Comparison of ENCODE assay signal across 15 mouse cellular contexts in the genomic region with DNA sequence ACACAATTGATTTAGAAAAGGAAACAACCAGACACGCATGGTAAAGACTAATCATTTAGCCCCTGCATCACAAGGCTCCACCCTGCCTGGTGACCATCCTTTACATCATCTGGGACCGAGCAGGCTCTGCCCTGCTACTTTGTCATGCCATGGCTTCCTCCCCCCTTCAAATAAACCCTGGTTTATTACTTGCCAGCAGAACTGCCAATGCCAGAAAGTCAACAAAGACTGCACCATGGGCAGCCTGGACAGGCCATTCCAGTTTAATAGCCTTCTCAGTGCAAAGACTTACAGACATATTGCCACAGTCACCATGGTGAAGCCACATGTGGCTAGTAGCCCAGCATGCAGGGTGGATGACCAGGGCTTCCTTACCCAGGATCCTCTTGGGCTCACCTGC. TPM values are rescaled to one million over a fixed set of nuclear protein-coding genes. Genes with fewer than 3 reads are reported as not detected.
A peak's percentile ranks its signal among the peaks of the same experiment; 100 is the strongest.
DNase-seq lines count a peak whose midpoint lies in the region; ATAC-seq and TF ChIP-seq lines count a peak whose summit lies in the region.
"Had no signal": no experiment of that assay in that cellular context is flagged by ENCODE, and none has a peak within 500 bp of the region (broad histone marks: within the 10 kb centered on the region; RNA-seq: fewer than 3 reads in every experiment).

No protein-coding gene starts in this region.

- H3K4me3 ChIP-seq in cerebellum, adult 2 months (replicated peaks; ENCODE audit: insufficient read depth, low read depth, low read length), result no peak overlapping the region
- no peak overlapping the region for H3K4me3 ChIP-seq in embryonic facial prominence, embryonic 14.5 days (ENCODE audit: low read depth, low read length)
- H3K4me3 ChIP-seq in limb, embryonic 12.5 days (replicated peaks), result no peak overlapping the region
- H3K4me3 ChIP-seq: forebrain, embryonic 13.5 days; heart, embryonic 12.5 days; layer of hippocampus, adult 2 months; midbrain, embryonic 15.5 days had no signal

- intact Hi-C loops in left cerebral cortex, postnatal 4 days (cut with DNase I), result no loop called here
- intact Hi-C loops in left cerebral cortex, postnatal 25 days (cut with DNase I), result loop anchor here (10.0 kb wide), 1 partner anchor 175 kb away; a partner anchor contains a TSS

- 36% methylated on average over 2 of the region's 2 CpGs for WGBS in cerebellum, adult 2 months
- WGBS in embryonic facial prominence, embryonic 14.5 days, result 54% methylated on average over 2 of the region's 2 CpGs
- 65% methylated on average over 2 of the region's 2 CpGs for WGBS in limb, embryonic 12.5 days

- no peak overlapping the region for H3K4me2 ChIP-seq in embryonic facial prominence, embryonic 14.5 days (ENCODE audit: low read depth, low read length)
- no peak overlapping the region for H3K4me2 ChIP-seq in limb, embryonic 12.5 days
- H3K4me2 ChIP-seq: forebrain, embryonic 13.5 days; heart, embryonic 12.5 days; midbrain, embryonic 15.5 days had no signal

- H3K36me3 ChIP-seq in embryonic facial prominence, embryonic 14.5 days (ENCODE audit: control insufficient read depth, insufficient read depth, low read length), result no peaks in the 10 kb centered on the region
- no peaks in the 10 kb centered on the region for H3K36me3 ChIP-seq in limb, embryonic 12.5 days
- H3K36me3 ChIP-seq: heart, embryonic 12.5 days; midbrain, embryonic 15.5 days had no signal

- no peaks in the 10 kb centered on the region for H3K9me3 ChIP-seq in embryonic facial prominence, embryonic 14.5 days (ENCODE audit: control insufficient read depth, low read length)
- no peaks in the 10 kb centered on the region for H3K9me3 ChIP-seq in limb, embryonic 12.5 days
- H3K9me3 ChIP-seq: forebrain, embryonic 13.5 days; heart, embryonic 12.5 days; midbrain, embryonic 15.5 days had no signal

- no peak for TF ChIP-seq CTCF in cerebellum, adult 2 months (IDR thresholded peaks at IDR 0.05; ENCODE audit: borderline replicate concordance, insufficient read depth, low read depth, low read length)

- H3K27ac ChIP-seq in cerebellum, adult 2 months (ENCODE audit: insufficient read depth, low read length), result 0 out of 2 replicates have a peak overlapping the region, but pooled peaks have one; percentile 19
- 0 out of 2 replicates have a peak overlapping the region, but pooled peaks have one; percentile 59 for H3K27ac ChIP-seq in embryonic facial prominence, embryonic 14.5 days (replicated peaks; ENCODE audit: low read depth, low read length)
- H3K27ac ChIP-seq in limb, embryonic 12.5 days, result 0 out of 2 replicates have a peak overlapping the region, but pooled peaks have one; percentile 86
- H3K27ac ChIP-seq: forebrain, embryonic 13.5 days; liver, embryonic 14.5 days had no signal

- TF ChIP-seq POLR2A in cerebellum, adult 2 months (IDR thresholded peaks at IDR 0.05; ENCODE audit: borderline replicate concordance, insufficient read depth, low read length), result no peak

- DNase-seq in cerebellum, adult 2 months, result peak; percentile 40 to 58
- DNase-seq in cerebellum, adult 8-10 months, result no peak
- peak; percentile 49 for DNase-seq in left cerebral cortex, postnatal 4 days
- no peak for DNase-seq in left cerebral cortex, postnatal 25 days (ENCODE audit: low spot score in 2 of 2)
- no peak for DNase-seq in embryonic facial prominence, embryonic 14.5 days (ENCODE audit: low spot score)
- DNase-seq in right cerebral cortex, postnatal 25 days, result no peak
- DNase-seq: heart, postnatal 36 days had no signal

- H3K4me1 ChIP-seq in cerebellum, adult 2 months (ENCODE audit: control insufficient read depth, insufficient read depth, low read length), result peaks cover 75% of the 10 kb centered on the region
- H3K4me1 ChIP-seq in embryonic facial prominence, embryonic 14.5 days (ENCODE audit: control insufficient read depth, insufficient read depth, low read length), result peaks cover 22% of the 10 kb centered on the region
- peaks cover 51% of the 10 kb centered on the region for H3K4me1 ChIP-seq in limb, embryonic 12.5 days (replicated peaks)

- ATAC-seq in embryonic facial prominence, embryonic 14.5 days (ENCODE audit: low read depth), result no peak
- ATAC-seq in limb, embryonic 12.5 days (ENCODE audit: insufficient number of reproducible peaks, insufficient read depth, low FRiP score, low TSS enrichment, low read depth), result no peak
- ATAC-seq in CD4-positive, CD25-positive, alpha-beta regulatory T cell, adult 4 months, result no peak
- ATAC-seq: forebrain, embryonic 13.5 days; intestine, postnatal 0 days; midbrain, embryonic 15.5 days had no signal

- H3K9ac ChIP-seq in embryonic facial prominence, embryonic 14.5 days (ENCODE audit: low read depth, low read length), result no peak overlapping the region
- H3K9ac ChIP-seq in limb, embryonic 12.5 days (replicated peaks), result no peak overlapping the region
- H3K9ac ChIP-seq: forebrain, embryonic 13.5 days; heart, embryonic 12.5 days; liver, embryonic 14.5 days; midbrain, embryonic 15.5 days had no signal

- H3K27me3 ChIP-seq in cerebellum, adult 2 months (ENCODE audit: control insufficient read depth, insufficient read depth, low read length), result no peaks in the 10 kb centered on the region
- H3K27me3 ChIP-seq in embryonic facial prominence, embryonic 14.5 days (replicated peaks; ENCODE audit: control insufficient read depth, insufficient read depth, low read length), result no peaks in the 10 kb centered on the region
- H3K27me3 ChIP-seq in limb, embryonic 12.5 days, result no peaks in the 10 kb centered on the region
- H3K27me3 ChIP-seq: forebrain, embryonic 13.5 days; midbrain, embryonic 15.5 days had no signal

RNA-seq across cellular contexts. Expression of a gene that starts 8.2 kb away (rescaled TPM):
- 43.3 and 50.1 TPM in 2 replicates for polyA plus RNA-seq in cerebellum, adult 2 months (2012; rRNA removed)
- 10 to 100 TPM; 13.6 TPM for total RNA-seq in left cerebral cortex, postnatal 4 days (2021)
- 10 to 100 TPM in 1 of 2 experiments, 1 to 10 TPM in 1; 9.8 to 10.8 TPM for total RNA-seq in left cerebral cortex, postnatal 25 days (2021)
- 10.8 and 11.5 TPM in 2 replicates for polyA plus RNA-seq in embryonic facial prominence, embryonic 14.5 days (2014; fragmentation: Nextera tagmentation; extraction: Ambion mirVana)
- 2.3 and 3.3 TPM in 2 replicates for polyA plus RNA-seq in limb, embryonic 12.5 days (2016; fragmentation: Nextera tagmentation; extraction: Ambion mirVana)
- not detected for polyA plus RNA-seq in CD4-positive, CD25-positive, alpha-beta regulatory T cell, adult 4 months (2017; shearing (Covaris generic))

Comparison
In these comparisons a context has a peak if more than half of its experiments do, and no peak if none do; other contexts are left out.
1. DNase-seq: peak in cerebellum, adult 2 months (2 of 2) and left cerebral cortex, postnatal 4 days (single experiment); none in cerebellum, adult 8-10 months (single experiment), left cerebral cortex, postnatal 25 days (0 of 2), embryonic facial prominence, embryonic 14.5 days (single experiment) and right cerebral cortex, postnatal 25 days (single experiment).
2. H3K27ac ChIP-seq: peak in every context shown above with its lines; median percentile 86 in limb, embryonic 12.5 days; 59 in embryonic facial prominence, embryonic 14.5 days; 19 in cerebellum, adult 2 months.